Mouse (Mus musculus) layer of hippocampus, adult 11-12 months (tissue): ENCODE data around the gene Cryba4.
A peak's percentile ranks its signal among the peaks of the same experiment; 100 is the strongest.

Experiments used
- DNase-seq: peaks from one replicate; pipeline ENCODE4 v3.0.0; 2022; ENCODE audit warnings: low spot score

Cryba4 gene

DNA sequence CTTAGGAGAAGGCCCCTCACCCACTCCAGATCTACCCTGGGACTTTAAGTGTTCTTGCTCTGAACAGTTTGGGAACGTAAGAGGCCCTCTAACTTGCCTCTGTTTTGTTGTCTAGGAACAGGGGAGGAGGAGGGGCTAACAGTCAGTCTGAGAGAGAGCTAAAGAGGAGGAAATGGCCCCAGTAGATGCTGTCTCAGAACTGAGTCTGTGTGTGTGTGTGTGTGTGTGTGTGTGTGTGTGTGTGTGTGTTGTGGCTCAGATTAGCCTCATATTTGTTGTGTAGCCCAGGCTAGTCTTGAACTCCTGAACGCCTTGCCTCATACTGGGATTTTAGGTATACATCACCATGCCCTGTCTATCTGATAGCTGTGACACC lies 34.3 kb upstream of the Cryba4 start:
- no peak for DNase-seq

DNA sequence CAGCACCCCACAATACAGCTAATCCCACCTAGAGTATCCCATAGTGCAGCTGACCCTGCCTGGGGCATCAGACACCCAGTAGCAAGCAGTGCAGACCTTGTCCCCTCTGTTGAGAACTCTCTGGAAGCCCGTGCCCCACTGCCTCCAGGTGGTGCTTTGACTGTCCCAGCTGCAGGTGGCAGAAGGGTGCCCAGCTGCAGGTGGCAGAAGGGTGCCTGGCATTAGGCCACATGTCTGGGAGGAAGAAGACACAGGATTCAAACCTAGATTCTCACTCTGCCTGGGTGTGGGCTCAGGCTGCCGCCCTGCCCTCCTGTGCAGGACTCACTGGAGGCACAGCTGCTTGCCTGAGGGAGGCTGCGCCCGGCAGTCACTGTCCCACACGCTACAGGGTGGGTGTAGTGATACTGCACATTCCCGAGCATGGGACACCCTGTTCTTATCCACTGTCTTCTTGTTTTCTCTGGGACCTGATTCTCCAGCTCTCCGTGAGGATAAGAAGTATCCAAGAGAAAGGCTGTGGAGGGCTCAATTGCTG lies 33.3 kb upstream of the Cryba4 start:
- no peak for DNase-seq

DNA sequence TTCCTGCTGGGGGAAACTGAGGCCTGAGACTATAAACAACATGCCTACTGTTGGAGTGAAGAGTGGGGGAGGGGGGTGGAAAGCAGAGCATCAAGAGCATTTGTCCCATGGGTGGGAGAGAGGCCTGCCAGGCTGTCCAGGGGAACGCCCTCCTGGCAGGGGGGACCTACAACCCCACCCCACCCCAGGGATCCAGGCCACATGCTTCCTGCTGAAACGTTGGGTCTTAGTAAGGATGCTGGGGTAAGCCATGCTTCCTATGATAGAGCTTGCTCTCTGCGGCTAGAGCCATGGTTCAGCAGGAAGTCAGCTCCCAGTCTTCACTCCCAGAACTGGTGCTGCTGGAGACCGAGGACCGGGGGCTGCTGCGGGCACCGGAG lies 31.9 kb upstream of the Cryba4 start:
- DNase-seq = no peak

DNA sequence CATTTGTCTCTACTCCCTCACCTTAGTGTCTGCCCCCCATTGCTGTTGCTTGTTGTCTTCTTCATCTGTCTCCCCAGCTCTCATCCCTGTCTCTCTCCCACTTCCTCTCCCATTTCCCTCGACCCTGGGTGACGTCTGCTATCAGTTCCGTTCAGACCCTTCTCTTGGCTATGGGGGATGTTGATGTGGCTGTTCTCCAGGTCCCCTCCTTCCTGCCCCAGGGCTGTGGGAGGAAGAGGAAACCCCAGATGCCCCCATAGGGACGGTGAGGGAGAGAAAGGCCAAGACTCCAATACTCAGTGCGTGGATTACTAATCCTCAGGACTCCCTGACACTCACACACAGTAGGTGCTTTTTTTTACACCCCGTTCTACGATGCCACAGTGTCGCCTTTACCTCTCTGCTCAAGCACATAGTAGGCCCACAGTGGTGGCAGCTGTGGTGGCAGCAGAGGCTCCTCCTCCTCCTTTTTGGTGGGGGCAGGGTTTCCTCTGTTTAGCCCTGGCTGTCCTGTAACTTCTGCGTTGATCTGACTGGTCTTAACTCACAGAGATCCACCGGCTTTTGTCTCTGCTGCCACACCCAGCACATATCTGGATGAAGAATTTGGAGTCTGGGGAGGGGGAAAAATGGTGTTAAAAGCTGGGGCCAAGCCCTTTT lies 31.4 kb upstream of the Cryba4 start:
- DNase-seq = no peak

DNA sequence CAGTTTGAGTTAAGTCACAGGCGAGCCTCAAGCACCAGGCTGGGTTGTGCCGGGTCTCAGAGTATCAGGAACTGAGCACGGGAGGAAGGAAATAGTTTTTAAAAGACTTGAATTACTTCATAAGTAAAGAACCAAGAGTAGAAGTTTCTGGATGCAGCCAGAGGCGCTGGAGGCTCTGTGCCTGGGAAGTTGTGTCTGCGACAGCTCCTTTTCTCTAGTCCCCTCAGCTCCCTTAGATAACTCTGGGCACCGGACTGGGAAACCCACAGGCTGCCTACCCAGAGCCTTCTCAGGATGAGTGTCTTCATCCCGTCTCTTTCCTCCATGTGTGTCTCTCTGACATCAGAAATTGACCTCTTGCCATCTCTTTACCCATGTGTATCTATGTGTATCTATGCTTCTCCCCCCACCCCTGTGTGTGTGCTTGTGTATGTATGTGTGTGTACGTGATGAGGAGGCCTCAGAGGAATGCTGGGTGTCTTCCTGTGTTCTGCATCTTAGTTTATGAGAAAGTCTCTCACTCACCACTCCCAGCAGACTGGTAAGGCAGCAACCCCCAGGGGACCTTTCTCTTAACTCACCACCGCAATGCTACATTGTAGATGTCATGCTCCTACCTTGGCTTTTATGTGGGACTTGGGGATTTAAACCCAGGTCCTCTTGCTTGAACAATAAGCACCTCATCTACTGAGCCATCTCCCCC lies 30.6 kb upstream of the Cryba4 start:
- no peak for DNase-seq

DNA sequence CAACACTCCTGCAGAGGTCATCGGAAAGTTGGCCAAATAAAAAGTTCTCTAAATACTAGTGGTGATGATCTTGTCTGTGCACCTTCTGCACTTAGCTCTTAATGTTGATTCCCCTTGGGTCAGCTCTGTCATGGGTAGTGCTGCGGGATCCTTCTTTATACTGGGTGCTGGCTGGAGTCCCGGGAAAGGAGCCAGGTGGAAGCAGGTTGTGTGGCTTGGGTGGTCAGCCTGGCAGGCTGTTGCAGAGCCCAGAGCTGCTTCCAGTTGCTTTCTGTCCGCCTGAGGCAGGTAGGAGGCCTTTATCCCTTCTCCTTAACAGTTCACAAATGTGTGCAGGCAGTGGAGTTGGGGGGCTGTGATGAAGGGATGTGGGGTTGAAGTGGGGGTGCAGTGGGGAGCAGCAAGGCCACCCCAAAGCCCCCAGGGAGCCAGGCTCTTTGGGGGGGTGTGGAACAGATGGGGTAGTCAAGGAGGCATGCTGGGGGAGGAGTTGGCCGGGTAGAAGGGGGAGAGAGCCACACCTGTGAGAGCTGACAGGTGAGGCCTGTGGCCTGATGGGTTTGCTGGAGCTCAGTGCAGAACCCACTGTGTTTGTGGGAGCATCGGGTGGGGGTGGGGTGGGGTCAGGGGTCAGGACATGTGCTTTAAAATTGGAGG lies 29.9 kb upstream of the Cryba4 start:
- no peak for DNase-seq

DNA sequence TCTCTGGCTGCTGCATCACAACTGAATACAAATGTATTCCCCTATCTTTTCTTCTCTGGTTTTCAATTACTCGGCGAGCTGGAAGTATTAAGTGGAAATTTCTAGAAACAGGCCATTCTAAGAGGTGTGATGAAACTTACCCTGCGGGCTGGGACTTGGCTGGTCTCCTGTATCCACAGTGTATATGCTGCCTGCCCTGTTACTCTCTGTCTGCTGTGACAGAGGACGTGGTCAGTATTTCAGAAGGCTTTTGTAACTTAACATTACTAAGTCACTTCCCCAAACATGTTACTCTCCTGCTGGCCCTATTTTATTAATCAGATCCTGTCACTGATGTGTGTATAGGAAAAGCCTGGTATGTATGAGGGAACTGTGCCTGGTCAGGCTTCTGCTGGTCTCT lies 29.4 kb upstream of the Cryba4 start:
- DNase-seq = no peak

DNA sequence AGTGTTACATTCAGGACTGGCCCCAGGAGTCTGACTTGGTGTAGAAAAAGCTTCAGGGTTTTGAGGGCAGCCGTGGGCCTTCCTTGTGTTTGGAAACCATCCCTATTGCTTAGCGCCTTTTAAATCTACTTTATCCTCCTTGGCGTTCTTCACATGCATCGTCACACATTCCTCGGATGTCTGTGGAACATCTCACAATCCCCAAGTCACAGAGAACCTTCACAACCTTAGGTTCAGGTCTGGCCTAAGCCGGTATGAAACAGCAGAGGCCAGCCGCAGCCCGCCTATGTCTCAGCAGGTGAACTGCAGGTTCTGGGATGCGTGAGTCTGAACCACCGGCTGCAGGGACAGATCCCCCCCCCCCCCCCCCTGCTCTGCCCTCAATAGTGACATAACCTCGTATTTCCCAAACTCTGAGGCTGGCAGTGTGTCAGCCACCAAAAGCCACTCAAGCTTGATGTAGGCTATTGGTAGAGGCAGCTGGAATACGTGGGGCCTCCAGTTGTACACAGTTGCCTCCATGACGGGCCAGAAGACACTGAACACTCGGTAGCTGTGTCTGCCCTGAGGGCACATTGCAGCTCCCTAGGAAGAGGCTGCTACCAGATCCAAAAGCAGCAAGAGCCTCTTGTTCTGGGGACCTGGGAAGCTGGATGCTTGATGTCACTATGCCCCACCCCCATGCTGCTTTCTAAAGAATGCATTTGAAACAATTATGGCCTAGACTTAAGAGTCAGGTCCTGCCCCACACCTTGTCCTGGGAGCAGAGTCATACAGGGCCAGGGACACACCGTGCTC lies 28.7 kb upstream of the Cryba4 start:
- no peak for DNase-seq

DNA sequence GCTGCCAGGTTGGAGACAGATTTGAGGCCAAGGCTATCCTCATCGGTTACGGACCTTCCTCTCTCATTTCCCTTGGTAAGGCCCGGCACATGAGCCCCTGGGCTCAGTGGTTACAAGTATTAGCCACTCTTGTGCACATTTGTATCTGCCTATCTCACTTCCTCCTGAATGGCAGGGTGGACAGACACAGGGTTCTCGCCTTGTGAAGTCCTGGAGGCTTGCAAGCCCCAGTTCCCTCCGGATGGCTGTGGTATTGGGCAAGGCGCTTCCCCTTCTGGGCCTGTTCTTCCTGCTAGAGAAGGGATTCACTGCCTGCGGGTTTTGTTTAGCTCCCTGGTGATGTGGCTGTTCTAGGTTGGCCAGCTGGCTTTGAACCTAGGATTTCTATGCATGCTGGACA lies 27.8 kb upstream of the Cryba4 start:
- peak; percentile 56 for DNase-seq

DNA sequence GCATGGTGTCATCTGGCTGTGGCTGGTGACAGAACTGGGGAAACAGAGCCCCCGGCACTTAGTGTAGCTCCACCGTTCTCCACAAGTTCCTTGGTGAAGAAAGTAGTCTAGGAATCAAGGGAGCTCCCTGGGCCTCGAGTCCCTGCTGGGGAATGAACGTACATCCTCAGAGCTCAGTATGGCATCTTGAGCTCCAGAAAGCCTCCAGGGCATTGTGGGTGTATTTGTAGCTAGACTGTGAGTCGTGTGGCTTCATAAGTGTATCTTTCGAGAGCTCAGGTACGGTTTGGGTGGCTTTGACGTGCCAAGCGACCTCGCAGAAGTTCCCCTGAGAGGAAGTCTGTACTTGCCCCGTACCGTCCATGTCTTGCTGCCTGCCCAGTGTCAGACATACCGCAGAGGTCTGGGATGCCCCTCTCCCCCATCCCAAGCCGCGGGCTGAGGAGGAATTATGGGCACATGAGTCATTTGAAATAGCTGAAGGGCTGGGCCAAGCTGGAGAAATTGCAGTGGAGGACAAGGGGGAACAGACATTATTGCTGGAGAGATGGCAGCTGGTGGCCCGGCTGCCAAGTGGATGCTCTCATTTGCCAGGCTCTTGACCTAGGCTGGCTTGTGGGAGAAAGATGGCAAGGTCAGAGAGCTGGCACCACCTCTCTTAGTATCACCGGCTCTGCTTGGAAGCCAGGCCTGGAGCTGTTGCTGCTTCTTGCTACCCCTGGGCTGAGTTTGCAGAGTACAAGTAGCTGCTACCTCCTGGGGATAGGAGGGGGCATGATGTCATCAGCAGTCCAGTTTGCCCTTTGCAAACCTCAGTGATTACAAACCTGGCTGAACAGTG lies 27.1 kb upstream of the Cryba4 start:
- DNase-seq = no peak

DNA sequence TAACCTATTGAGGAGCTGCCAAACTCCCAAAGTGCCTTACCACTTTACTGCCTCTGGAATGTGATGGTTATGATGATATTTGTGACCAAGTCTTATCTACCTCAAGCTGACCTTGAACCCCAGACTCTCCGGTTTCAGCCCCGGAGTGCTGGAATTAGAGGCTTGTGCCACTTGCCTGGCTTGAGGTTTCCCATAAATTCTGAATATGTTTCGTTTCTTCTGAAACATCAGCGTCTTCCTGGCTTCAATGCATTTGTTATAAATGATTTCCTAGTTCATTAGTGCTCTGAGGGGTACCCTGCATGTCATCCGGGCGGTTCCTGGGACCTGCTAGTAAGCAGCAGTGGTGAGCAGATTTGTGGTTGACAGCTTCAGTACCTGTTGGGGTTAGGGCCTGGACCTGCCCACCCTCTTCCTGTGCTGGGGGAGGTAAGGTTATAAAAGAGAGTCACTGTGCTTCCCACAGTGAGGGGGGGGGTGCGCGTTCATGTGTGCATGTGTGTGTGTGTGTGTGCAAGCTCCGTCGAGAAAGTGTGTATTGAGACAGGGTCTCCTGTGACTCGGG lies 25.7 kb upstream of the Cryba4 start:
- no peak for DNase-seq

DNA sequence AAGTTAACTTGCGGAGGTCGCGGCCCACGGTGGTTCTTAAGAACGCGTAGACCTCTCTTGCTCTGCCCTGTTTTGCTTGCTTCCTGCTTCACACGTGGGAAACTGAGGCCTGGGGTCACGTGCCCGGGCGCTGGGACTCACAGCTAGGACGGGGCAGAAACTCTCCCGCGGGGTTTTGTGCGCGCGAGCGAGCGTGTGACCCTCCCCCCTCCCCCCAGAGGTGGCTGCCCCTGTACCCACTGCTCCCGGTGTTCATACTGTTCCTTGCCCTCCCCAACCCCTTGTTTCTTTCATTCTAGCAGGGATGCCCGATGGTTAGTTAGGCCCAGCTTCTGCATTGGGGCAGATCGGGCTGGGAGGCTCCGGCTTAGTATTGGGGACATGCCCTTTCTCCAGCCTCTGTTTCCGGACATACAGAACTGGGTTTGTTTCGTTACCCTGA lies 24.6 kb upstream of the Cryba4 start:
- no peak for DNase-seq

DNA sequence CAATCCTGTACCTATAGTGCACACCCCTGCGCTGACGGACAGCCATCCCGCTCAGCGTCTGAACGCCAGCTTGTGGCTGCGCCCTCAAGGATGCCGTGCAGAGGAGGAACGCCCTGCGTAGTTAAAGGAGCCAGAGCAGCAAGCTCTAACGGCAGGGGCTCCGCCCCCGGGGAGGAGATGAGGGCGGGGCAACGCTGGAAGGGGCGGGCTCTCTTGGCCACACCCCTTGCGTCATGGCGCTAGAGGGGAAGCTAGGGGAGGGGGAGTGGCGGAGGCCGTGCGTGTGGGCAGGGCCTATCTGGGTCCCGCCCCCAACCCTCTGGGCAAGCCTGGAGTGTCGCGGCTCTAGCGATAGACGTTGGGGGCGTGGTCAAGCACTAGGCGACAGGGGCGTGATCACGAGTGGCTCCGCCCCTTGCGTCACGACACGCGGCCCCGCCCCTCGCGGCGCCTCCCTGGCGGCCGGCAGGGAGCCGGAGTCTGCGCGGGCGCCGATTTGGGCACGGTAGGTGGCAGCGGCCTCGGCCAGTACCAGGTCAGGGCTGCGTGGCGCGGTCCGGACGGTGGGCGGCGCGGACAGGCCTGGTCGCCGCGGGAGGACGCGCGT lies 24.1 kb upstream of the Cryba4 start, which contains the start of gene Tpst2:
Gene Tpst2, plus strand, starts transcription at position 425 of the 607 bp plus-strand sequence.
- peak; percentile 100 for DNase-seq

DNA sequence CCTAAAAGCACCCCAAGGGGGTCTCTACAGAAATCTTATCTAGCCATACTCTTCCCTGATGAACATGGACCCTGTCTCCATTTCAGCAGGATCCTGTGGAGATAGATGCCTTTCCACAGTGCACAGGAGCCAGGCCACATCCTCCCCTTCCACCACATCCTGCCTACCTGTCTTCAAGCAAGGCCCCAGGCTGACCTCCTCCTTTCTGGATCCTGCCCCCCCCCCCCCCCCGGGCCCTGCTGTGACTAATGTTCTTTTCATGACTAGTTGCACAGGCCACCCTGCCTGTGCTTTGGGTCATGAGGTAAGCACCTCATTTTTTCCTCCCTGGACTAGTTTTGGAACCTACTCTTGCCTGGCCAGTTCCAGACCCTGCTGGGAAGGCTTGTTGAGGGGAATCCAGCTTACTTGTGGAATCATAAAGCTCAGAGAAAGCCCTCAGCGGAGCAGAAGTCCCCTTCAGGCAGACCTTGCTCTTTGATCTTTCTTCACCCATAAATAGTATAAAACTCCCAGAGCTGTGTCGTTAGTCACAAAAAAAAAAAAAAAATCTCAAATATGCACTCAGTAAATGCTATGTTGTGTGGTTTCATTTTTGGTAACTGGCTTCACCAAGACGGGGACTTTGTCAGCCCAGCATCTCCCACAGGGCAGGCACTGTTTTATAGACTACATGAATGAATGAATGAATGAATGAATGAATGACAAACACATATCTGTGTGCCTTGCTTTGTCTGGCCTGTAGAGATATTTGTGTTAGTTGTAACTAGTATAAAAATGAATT lies 22.9 kb upstream of the Cryba4 start:
- DNase-seq = no peak

DNA sequence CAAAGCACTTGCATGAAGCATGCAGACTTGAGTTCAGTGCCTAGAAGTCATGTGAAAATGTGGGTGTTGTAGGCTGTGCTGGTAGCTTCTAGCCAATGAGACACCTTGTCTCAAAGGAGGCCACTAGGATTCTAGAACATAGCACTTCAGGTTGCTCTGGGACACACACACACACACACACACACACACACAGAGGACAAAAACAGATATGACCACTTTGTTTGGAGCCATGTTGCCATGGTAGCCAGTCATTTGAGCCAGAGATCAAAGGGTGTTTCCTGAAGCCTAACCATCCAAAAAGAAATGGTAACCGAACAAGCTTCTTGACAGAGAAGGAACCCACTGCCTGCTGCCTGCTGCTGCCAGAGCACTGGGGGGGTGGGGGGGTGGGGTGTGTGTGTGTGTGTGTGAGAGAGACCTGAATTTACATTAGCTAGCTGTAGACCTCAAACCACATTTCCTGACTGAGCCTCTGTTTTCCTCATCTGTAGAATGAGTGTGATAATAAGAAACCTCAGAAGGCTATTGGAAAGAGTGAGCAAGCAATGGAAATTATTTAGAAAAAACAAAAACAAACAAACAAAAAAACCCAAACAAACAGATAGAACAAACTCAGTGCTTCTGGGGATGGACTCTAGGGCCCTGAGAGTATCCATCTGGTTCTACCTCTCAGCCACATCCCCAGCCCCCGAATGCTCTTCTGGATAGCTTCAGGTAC lies 21.6 kb upstream of the Cryba4 start:
- DNase-seq = no peak

DNA sequence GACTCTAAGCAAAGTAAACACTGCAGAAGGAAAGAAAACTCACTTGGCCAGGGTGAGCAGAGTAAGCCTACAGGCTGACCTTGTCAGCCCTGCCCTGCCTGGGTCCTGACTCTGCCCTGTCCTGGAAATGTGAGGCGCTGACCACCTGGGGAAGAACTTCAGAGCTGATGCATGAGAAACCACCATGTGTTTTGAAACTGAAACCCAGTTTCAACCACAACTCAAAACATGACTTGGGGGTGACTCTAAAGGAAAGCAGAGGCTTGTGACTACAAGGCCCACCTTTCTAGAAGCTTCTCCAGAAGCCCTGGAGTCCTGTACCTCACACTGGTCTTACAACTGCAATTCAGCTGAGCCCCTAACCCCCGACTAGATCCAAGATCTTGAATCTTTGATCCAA lies 20.6 kb upstream of the Cryba4 start:
- no peak for DNase-seq

DNA sequence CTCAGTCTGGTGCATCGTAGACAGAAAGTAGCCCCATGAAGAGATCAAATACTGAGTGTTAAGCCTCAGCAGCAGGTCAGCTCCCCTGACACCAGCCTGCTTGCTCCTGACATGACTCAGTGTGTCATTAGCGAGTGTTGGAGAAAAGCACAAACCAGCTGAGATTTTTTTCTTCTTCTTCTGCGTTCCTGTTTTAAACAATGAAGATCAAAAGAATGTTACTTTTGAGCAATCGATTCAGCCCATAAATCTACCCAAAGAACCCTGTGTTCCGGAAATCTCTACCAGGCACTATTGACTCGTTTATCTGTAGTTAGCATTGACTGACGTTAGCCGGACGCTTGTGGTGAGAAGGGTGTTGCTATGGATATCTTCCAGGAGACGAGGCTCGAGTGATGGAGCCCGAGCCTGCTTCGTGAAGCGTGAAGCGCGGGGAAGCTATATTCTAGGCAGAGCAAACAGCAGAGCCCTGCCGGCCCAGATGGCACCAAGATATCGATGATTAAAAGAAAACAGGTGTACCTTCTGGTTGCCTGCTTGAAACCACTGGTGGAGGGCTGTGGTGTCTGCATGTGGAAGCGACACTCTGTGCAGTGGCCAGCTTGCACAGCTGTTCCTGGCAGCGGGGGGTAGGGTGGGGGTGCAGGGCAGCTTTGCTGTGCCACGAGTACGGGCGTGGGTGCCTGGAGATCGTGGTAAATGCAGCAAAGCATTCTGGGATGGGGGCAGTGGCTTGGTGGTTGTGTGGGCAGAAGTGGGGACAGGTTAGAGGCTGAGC lies 18.6 kb upstream of the Cryba4 start:
- peak; percentile 56 for DNase-seq
